Mouse (Mus musculus): ENCODE results near the gene Vwf. TPM values are rescaled to one million over a fixed set of nuclear protein-coding genes. Genes with fewer than 3 reads are reported as not detected.

Vwf gene
- total RNA-seq, 1 experiment from 2014 or later = 6.6 TPM

DNA sequence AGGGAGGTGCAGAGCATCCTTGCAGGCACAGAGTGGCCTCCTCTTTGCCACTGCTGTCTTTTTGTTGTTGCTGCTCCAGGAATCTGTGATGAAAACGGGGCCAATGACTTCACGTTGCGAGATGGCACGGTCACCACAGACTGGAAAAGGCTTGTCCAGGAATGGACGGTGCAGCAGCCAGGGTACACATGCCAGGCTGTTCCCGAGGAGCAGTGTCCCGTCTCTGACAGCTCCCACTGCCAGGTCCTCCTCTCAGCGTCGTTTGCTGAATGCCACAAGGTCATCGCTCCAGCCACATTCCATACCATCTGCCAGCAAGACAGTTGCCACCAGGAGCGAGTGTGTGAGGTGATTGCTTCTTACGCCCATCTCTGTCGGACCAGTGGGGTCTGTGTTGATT, 110.3 kb downstream of the Vwf start:
- no peak for ATAC-seq (replicated peaks in 1 of 2; ENCODE audit: insufficient read depth in 1 of 2, low FRiP score in 2 of 2, low TSS enrichment in 1 of 2, low read depth in 1 of 2, poor library complexity in 2 of 2, severe bottlenecking in 2 of 2)

DNA sequence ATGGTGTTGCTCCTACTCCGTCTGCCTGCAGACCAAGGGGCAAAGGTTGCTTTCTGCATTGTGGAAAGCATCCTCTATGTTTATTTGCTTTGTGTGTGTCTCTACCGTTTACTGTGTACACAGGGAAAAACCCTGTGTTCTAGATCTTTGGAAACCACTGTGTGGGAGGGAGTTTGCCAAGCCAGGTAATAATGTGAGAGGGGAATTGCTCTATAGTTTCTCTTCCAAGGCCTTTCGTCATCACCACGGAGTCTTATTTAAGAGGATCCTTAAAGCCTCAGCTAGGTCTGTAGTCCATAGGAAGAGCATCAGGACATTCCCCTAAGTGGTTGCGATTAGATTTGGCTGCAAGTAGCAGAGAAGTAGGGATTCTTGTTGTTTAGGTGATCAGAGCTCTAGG, 111.4 kb downstream of the Vwf start:
- no peak for ATAC-seq (replicated peaks in 1 of 2; ENCODE audit: insufficient read depth in 1 of 2, low FRiP score in 2 of 2, low TSS enrichment in 1 of 2, low read depth in 1 of 2, poor library complexity in 2 of 2, severe bottlenecking in 2 of 2)

DNA sequence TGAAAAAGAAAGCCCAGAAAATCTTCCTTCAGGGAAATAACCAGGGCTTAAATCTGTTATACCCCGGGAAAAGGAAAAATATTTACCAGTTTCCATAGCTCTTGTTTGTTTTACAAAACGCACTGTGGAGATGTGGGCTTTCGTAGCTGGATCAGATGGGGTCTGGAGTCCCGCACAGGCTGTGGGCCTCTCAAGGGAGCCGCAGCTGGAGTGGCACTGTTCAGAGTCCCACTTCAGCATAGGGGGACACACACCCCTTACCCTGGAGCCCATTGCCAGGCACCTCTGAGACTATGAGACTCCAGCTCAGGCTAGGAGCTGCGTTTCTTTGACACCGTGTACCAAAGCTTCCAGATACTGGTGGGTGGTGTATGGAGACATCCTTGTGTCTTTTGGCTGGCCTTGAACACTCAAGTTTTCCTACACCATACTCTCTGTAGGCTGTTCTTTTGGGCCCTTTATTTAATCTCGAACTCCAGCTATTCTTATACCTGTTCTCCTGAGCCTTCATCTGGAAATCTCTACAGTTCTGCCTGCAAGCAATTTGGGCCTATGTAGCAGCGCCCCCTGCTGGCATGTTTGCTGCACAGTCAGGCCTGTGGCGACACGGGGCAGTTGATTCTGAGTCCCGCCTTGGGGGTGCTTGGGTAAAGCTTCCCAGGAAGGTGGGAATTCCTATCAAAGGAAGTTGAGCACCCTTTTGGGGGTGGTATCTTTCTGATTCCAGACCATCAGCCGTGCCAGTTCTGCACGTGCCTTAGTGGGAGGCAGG, 114.7 kb downstream of the Vwf start:
- ATAC-seq (replicated peaks in 1 of 2; ENCODE audit: insufficient read depth in 1 of 2, low FRiP score in 2 of 2, low TSS enrichment in 1 of 2, low read depth in 1 of 2, poor library complexity in 2 of 2, severe bottlenecking in 2 of 2) = peak; percentile 68 to 81; a peak in 3 of 4 replicates

DNA sequence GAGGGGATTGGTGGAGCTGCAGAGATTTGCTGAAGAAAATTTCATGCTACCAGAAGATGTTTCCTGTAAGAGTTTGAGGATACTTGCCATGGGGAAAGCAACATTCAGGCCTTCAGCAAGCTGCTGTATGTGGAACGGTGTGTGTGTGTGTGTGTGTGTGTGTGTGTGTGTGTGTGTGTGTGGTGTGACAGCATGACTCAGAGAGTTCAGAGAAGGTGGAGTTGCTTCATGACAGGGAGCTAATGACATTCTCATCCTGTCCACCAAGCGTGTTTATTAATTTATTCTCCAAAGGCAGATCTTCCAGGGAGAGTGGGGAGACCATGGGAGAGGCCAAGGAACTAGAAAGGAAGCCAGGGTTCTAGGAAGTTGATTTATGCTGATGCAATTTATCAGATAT, 117.3 kb downstream of the Vwf start:
- ATAC-seq (replicated peaks in 1 of 2; ENCODE audit: insufficient read depth in 1 of 2, low FRiP score in 2 of 2, low TSS enrichment in 1 of 2, low read depth in 1 of 2, poor library complexity in 2 of 2, severe bottlenecking in 2 of 2) = no peak

DNA sequence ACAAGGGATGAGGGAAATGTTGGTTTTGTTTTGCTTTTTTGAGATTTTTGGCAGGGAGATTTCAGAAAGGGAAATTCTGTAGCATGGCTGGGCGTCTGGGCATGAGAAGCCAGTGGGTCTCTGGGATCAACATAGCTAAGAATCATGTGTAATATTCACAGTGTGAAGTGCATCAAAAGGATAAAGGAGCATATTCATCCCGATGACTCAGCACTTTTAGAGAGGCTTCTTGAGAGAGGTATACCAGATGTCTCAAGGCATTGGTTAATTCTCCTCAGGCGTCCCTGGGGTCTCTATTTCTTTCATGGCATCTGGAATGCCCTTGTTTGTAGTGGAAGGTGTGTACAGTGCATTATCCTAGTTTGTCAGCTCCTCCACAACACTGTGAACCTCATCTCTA, 125.3 kb downstream of the Vwf start:
- no peak for ATAC-seq (replicated peaks in 1 of 2; ENCODE audit: insufficient read depth in 1 of 2, low FRiP score in 2 of 2, low TSS enrichment in 1 of 2, low read depth in 1 of 2, poor library complexity in 2 of 2, severe bottlenecking in 2 of 2)

DNA sequence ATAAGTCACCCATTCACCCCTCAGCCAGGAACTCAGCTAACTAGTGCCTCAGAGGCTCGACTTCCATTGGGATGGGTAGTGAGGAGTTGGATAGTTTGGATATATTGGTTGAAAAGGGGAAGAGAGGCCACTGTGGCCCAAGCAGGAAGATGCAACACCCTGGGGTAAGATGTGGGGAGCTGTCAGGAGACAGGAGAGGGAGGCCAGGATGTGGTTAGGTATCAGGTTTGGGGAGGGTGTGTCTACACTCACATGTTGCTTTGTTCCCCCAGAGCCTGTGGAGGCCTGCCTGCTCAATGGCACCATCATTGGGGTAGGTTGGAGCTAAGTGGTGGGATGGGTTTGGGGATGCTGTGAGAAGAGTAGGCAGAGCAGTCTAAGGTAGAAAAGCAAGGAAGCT, 131.9 kb downstream of the Vwf start:
- peak; percentile 53; a peak in 2 of 4 replicates for ATAC-seq (replicated peaks in 1 of 2; ENCODE audit: insufficient read depth in 1 of 2, low FRiP score in 2 of 2, low TSS enrichment in 1 of 2, low read depth in 1 of 2, poor library complexity in 2 of 2, severe bottlenecking in 2 of 2)

DNA sequence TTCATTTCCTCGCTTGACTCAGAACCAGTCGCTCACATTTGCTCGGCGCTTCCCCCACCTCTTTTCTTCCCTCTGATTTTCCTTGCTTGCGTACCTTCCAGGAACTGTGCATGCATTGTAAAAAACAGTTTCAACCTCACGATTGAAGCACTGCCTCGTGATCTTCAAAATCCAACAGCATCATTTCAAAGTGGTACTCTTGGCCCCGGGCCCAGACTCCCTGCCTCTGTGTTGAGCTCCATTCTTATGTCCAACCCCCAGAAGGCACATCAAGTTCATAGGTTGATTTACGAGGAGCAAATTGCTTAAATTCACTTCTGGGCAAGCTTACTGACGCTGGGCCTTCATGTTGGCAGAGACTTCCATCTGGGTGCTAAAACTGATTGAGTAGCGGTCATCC, 134.0 kb downstream of the Vwf start:
- no peak for ATAC-seq (replicated peaks in 1 of 2; ENCODE audit: insufficient read depth in 1 of 2, low FRiP score in 2 of 2, low TSS enrichment in 1 of 2, low read depth in 1 of 2, poor library complexity in 2 of 2, severe bottlenecking in 2 of 2)

DNA sequence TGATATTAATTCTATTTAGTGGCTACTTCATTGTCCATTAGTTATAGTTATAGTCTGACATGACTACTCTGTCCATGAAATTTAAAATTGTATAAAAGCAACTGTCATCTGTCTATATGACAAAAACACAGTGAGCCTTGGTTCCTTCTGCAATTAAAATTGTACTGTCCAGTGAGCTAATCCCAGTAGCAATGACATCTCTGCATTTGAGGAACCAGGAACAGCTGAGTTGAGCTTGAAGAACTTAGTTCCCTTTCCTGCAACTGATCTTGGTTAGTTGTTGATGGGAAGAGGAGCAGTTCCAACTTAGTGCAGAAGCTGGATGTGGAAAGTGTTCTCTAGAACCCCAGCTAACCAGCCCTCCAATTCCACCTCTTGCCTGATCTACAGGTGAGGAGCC, 138.8 kb downstream of the Vwf start:
- no peak for ATAC-seq (replicated peaks in 1 of 2; ENCODE audit: insufficient read depth in 1 of 2, low FRiP score in 2 of 2, low TSS enrichment in 1 of 2, low read depth in 1 of 2, poor library complexity in 2 of 2, severe bottlenecking in 2 of 2)

DNA sequence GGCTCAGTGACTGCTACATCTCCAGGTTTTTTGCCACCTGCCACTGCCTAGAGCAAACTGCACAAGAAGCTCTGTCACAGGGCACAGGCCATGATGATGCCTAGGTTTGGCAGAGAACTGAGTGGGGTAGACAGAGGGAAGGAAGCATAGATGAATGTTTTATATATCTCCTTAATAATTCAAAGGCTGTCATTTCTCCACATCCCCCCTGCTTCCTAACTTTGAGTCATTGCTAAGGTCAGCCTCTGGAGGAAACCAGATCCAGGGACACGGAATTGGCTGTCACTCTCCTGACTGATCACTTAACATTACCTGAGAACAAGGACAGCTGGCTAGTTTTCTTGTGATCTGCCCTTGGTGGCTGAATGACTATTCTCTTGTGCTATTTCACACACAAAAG, 141.4 kb downstream of the Vwf start:
- ATAC-seq (replicated peaks in 1 of 2; ENCODE audit: insufficient read depth in 1 of 2, low FRiP score in 2 of 2, low TSS enrichment in 1 of 2, low read depth in 1 of 2, poor library complexity in 2 of 2, severe bottlenecking in 2 of 2) = no peak

DNA sequence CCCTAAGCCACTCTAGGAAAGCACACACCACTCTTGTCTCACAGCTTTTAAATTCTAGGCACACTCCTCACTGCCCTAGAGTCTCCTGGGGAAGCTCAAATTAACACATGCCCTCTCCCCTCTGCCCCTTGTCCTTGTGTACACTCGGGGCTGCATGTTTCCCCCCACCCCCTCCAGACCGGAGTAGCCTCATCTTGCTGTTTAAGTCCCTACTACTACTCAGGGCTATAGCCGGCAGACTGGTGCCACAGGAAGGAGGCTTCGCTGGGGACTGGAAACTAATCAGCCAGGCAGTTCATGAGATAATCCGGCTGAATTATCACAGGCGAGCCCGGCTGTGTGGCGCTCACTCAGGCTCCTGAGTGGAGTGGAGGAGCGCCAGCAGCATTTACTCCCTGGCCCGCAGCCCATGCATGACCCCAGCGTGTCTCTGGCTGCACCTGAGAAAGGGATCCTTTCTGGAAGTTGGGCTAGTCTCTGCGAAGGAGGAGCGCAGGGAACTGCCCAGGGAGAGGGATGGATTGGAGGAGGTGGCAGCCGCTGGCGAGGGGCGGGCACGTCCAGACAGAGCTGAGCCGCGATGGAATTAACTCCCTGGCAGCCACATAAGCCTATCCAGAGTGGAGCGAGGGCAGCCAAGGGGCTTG, 143.6 kb downstream of the Vwf start, which contains the start of gene Ano2:
Ano2 (plus strand) TSS at position 363 of the 647 bp plus-strand sequence.
- ATAC-seq (replicated peaks in 1 of 2; ENCODE audit: insufficient read depth in 1 of 2, low FRiP score in 2 of 2, low TSS enrichment in 1 of 2, low read depth in 1 of 2, poor library complexity in 2 of 2, severe bottlenecking in 2 of 2) = no peak

DNA sequence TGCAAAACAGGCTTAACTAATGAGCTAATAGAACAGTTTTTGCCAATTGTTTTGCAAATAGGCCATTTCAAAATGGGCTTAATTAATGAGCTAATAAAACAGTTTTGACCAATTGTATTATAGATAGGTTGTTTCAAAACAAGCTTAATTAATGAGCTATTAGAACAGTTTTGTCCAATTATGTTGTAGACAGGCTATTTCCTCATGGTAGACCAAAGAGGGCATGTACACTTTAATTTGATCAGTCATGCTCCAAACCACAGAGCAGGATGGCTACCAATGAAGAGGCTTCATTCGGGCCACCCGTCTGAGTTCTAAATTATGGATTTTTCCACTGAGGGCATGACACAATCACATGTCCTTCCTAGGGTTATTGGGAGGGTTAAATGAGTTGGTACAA, 154.6 kb downstream of the Vwf start:
- 0 out of 4 replicates have a peak, but pooled peaks of 1 of the 2 experiments have one; percentile 27 for ATAC-seq (replicated peaks in 1 of 2; ENCODE audit: insufficient read depth in 1 of 2, low FRiP score in 2 of 2, low TSS enrichment in 1 of 2, low read depth in 1 of 2, poor library complexity in 2 of 2, severe bottlenecking in 2 of 2)

DNA sequence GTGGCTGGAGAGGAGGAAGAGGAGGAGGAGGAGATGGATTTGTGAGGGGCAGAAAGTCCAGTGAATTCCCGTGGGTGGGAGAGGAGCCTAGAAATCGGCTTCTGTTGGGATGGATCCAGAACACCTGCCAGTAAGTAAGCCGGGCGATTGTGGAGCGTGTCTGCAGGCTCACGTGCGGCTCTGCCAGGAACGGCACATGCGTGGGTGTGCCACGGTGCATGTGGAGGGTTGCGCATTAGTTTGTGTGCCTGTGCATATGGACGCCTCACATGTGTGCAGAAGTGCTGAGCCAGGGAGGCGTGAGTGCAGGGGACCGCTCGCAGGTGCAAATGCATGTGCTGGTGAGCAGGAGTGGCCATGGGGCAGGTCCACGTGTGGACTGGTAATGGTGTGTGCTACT, 164.7 kb downstream of the Vwf start:
- no peak for ATAC-seq (replicated peaks in 1 of 2; ENCODE audit: insufficient read depth in 1 of 2, low FRiP score in 2 of 2, low TSS enrichment in 1 of 2, low read depth in 1 of 2, poor library complexity in 2 of 2, severe bottlenecking in 2 of 2)

DNA sequence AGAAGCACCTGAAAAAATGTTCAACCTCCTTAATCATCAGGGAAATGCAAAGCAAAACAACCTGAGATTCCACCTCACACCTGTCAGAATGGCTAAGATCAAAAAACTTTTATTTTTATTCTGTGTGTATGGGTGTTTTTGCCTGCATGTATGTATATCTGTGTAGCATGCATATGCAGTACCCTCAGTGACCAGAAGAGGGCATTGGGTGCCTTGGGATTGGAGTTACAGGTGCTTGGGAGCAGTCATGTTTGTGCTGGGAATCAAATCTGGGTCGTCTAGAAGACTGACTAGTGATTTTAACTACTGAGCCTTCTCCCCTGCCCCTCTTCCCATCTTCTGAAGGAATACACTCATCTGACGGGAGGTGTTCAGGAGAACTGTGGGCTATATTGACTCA, 179.8 kb downstream of the Vwf start:
- no peak for ATAC-seq (replicated peaks in 1 of 2; ENCODE audit: insufficient read depth in 1 of 2, low FRiP score in 2 of 2, low TSS enrichment in 1 of 2, low read depth in 1 of 2, poor library complexity in 2 of 2, severe bottlenecking in 2 of 2)

DNA sequence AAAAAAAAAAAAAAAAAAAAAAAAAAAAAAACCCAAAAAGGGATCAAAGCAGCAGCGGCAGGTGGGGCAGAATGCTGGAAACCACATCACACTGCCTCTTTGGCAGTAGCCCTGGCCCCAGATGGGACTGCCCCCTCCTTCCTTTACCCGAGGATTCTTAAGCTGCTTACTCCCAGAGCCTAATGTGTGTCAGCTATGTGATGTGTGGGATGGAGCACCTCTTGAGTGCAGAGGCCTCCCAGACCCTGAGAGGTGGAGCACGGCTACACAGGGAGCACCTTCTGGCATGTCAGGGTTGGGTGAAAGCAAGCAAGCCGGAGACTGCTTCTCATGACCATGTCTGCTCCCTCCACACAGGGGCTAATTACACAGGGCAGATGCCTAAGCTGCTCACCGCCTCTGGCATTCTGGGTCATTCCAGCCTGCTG, 180.9 kb downstream of the Vwf start:
- no peak; a peak in 1 of 4 replicates for ATAC-seq (replicated peaks in 1 of 2; ENCODE audit: insufficient read depth in 1 of 2, low FRiP score in 2 of 2, low TSS enrichment in 1 of 2, low read depth in 1 of 2, poor library complexity in 2 of 2, severe bottlenecking in 2 of 2)

DNA sequence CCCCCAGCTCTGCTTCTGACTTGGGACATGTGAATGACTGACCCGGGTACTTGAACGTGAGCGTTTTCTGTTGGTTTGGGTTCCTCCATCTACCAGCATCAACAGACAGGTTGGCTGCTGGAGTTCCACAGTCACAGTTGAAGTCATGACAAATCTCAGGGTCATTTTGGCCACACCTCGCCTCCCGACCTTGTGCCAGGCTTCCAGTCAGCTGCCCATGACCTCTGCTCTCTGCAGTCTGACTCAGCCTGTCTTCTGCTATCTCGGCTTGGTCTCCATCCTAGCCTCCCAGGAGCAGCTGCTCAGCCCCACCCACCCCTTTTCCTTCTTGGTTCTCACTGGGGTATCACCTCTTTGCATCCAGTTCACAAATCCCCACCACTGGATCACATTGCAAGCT, 182.9 kb downstream of the Vwf start:
- no peak for ATAC-seq (replicated peaks in 1 of 2; ENCODE audit: insufficient read depth in 1 of 2, low FRiP score in 2 of 2, low TSS enrichment in 1 of 2, low read depth in 1 of 2, poor library complexity in 2 of 2, severe bottlenecking in 2 of 2)

DNA sequence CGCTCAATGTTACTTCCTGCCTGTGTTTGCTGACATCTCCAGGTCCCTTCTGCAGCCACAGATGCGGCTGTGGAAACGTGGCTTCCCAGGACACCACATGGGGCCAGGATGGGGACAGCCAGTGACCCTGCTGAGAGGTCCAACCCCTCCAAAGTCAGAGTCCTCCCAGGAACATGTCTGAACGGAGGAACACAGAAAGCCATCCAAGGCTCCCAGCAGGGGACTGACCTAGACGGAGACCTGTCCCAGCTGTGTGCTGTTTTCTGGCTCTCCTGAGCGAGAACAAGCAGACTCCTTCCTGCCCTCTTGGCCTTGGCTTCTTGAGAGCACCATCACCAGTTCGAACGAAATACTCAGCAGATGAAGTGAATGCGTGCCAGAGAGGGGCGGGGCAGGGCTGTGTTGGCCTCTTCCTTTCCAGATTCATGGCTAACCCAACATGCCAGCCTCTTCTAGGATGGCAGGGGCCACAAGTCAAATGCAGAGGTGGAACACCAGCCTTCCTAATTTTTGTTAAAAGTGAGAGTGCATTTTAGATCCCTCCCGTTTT, 183.5 kb downstream of the Vwf start:
- no peak for ATAC-seq (replicated peaks in 1 of 2; ENCODE audit: insufficient read depth in 1 of 2, low FRiP score in 2 of 2, low TSS enrichment in 1 of 2, low read depth in 1 of 2, poor library complexity in 2 of 2, severe bottlenecking in 2 of 2)
